Mouse (Mus musculus) ES-E14 (cell line): ENCODE data around the gene Rragc.

Source experiments
- CHD2 ChIP-seq: IDR thresholded peaks from 2 replicates; pipeline ENCODE4 v1.6.1; 2014; ENCODE audit warnings: mild to moderate bottlenecking, low read depth, low read length, inconsistent platforms
- HCFC1 ChIP-seq: IDR thresholded peaks from 2 replicates; pipeline ENCODE4 v1.6.1; 2012; ENCODE audit warnings: low read length, inconsistent platforms, borderline replicate concordance; ENCODE audit not compliant: insufficient read depth
- MAFK ChIP-seq: IDR thresholded peaks from 2 replicates; pipeline ENCODE4 v1.6.1; 2014; ENCODE audit warnings: mild to moderate bottlenecking, low read depth, low read length, inconsistent platforms; ENCODE audit not compliant: insufficient read depth
- ZNF384 ChIP-seq: IDR thresholded peaks from 2 replicates; pipeline ENCODE4 v1.6.1; 2012; ENCODE audit warnings: low read depth, low read length, inconsistent platforms

- TF ChIP-seq HCFC1 (no peak), ZNF384 (no peak), MAFK (no peak), CHD2 (no peak)
These were observed 29.5 kb downstream of the Rragc start for GRCm38 (mm10) chr4:123946701-123947100.
